Mouse (Mus musculus): ENCODE measurements at regions not wholly inside any gene's neighbourhood (a gene's known extent, or its start where the extent isn't known, plus 50 kb on each side); places are given as distances from the start of the nearest gene placed in this dataset.

DNA sequence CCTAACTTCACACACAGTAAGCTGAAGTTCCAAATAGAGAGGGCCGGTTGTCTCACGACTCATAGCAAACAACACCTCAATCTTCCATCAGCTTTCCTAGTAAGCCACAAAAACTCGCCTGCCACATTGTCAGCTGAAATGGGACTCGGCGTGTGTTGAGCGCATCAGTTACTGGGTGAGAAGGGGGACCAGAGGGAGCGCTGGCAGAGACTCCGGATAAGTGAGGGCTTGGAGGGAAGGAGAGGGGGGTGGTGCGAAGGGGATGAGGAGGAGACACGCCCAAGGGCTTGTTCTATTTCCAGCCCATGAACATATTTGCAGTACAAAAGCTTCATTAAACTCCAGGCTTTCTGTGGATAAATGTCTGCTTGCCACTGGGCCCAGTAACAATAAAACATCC lies 186.7 kb downstream of the Rplp1 start:
- no peak overlapping the region for H3K4me3 ChIP-seq (replicated peaks; ENCODE audit: low read length)
- H3K27me3 ChIP-seq (ENCODE audit: control insufficient read depth, insufficient read depth, low read length): 0 out of 2 replicates have a peak, but pooled peaks cover 1% of the 10 kb centered on the region
- H3K9me3 ChIP-seq (ENCODE audit: control insufficient read depth, low read length): no peaks in the 10 kb centered on the region
- H3K9ac ChIP-seq: no peak overlapping the region
- DNase-seq (ENCODE audit: low spot score): no peak
- no peaks in the 10 kb centered on the region for H3K4me1 ChIP-seq (replicated peaks; ENCODE audit: control insufficient read depth, insufficient read depth, low read length)
- no peaks in the 10 kb centered on the region for H3K36me3 ChIP-seq (replicated peaks; ENCODE audit: control insufficient read depth, insufficient read depth)
- WGBS: 72% methylated on average over 10 of the region's 10 CpGs
- H3K27ac ChIP-seq: no peak overlapping the region
- ATAC-seq (ENCODE audit: low FRiP score): no peak
- H3K4me2 ChIP-seq (replicated peaks): no peak overlapping the region

DNA sequence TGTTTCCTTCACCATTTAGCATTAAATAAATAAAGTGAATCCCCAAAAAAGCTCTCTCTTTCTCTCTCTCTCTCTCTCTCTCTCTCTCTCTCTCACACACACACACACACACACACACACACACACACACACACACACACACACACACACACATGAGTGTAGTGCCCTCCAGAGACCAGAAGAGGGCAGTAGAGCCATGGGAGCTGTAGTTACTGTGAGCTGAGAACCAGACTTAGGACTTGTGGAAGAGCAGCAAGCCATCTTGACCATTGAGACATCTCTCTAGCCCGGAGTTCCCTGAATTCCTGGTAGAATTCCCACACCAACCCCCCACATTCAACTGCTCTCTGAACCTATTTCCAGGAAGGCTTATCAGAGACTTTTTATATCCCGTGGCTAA lies 190.3 kb downstream of the Rplp1 start:
- ATAC-seq (ENCODE audit: low FRiP score): no peak
- H3K27me3 ChIP-seq (ENCODE audit: control insufficient read depth, insufficient read depth, low read length): 0 out of 2 replicates have a peak, but pooled peaks cover 3% of the 10 kb centered on the region
- no peak for DNase-seq (ENCODE audit: low spot score)
- no peaks in the 10 kb centered on the region for H3K36me3 ChIP-seq (replicated peaks; ENCODE audit: control insufficient read depth, insufficient read depth)
- H3K4me3 ChIP-seq (replicated peaks; ENCODE audit: low read length): no peak overlapping the region
- H3K4me2 ChIP-seq (replicated peaks): no peak overlapping the region
- WGBS: 95% methylated on average over 2 of the region's 2 CpGs
- no peak overlapping the region for H3K9ac ChIP-seq
- H3K4me1 ChIP-seq (replicated peaks; ENCODE audit: control insufficient read depth, insufficient read depth, low read length): peaks cover 15% of the 10 kb centered on the region
- H3K9me3 ChIP-seq (ENCODE audit: control insufficient read depth, low read length): no peaks in the 10 kb centered on the region
- H3K27ac ChIP-seq: no peak overlapping the region

DNA sequence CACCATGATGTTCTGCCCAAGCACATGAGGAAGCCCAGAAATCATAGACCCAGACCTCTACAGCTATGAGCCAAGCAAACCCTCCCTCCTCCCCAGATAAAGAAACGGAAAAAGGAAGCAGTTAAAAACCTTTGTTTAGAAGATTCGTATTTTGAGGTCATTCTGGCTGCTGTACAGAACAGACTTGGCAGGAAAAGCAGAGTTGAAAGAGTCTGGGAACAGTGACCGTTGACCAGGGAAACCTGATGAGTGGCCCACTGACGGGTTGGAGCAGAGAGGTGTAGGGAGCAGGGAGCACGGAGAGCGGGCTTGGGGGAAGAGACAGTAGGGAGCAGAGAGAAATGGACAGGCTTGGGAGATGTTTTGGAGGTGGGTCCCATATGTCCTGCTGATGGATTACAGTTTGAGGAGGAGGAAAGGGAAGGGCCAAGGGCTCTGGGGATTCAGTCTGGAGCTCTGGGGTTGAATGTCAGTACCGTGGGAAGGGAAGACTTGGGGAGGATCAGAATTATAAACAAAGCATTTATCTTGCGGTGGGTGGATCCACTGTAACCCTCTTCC lies 191.2 kb downstream of the Rplp1 start:
- no peak overlapping the region for H3K4me3 ChIP-seq (replicated peaks; ENCODE audit: low read length)
- no peak overlapping the region for H3K27ac ChIP-seq
- 74% methylated on average over 8 of the region's 8 CpGs for WGBS
- DNase-seq (ENCODE audit: low spot score): no peak
- 0 out of 2 replicates have a peak, but pooled peaks cover 3% of the 10 kb centered on the region for H3K27me3 ChIP-seq (ENCODE audit: control insufficient read depth, insufficient read depth, low read length)
- no peak overlapping the region for H3K4me2 ChIP-seq (replicated peaks)
- H3K36me3 ChIP-seq (replicated peaks; ENCODE audit: control insufficient read depth, insufficient read depth): no peaks in the 10 kb centered on the region
- no peak overlapping the region for H3K9ac ChIP-seq
- no peak for ATAC-seq (ENCODE audit: low FRiP score)
- H3K4me1 ChIP-seq (replicated peaks; ENCODE audit: control insufficient read depth, insufficient read depth, low read length): peaks cover 15% of the 10 kb centered on the region
- H3K9me3 ChIP-seq (ENCODE audit: control insufficient read depth, low read length): no peaks in the 10 kb centered on the region

DNA sequence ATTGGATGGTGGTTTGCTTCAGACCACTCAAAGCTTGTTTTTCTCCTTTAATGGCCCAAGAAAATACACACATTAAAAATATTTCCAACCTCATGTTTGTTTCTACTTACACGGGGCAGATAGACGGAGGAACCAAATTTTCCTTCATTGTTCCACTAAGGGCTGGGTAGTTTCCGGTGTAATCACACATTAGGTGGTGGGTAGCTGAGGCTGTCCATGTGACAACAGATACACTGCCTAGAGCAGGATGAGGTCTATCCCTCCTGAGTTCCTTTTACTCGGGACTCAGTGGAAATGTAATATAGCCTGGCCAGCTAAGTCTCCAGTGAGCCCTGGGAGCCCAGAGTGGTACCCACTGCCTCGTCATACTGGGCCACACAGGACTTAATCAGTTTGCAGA lies 192.5 kb downstream of the Rplp1 start:
- no peaks in the 10 kb centered on the region for H3K9me3 ChIP-seq (ENCODE audit: control insufficient read depth, low read length)
- WGBS: 88% methylated on average over 5 of the region's 5 CpGs
- no peak overlapping the region for H3K4me2 ChIP-seq (replicated peaks)

DNA sequence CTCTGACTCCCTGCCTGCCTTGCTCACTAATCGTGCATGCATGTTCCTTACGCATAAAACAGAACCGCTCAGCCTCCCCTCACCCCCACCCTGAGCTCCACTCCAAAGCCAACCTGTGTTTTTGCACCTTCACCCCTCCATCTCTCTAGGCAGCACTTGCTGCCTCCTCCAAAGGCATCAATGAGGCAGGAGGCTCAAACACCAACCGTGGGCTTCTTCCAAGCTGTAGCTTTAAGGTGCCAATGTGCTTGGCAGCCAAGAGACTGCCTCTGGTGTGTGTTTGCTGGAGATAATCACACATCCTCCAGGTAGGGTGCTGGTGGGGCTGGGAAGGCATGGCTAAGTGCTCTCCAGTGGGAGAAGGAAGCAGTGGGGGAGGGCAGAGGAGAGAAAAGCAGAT lies 193.3 kb downstream of the Rplp1 start:
- Histone ChIP-seq H3K9ac (no peak overlapping the region), H3K36me3 (replicated peaks; ENCODE audit: control insufficient read depth, insufficient read depth) (no peaks in the 10 kb centered on the region), H3K4me2 (replicated peaks) (0 out of 2 replicates have a peak overlapping the region, but pooled peaks have one; percentile 7), H3K4me1 (replicated peaks; ENCODE audit: control insufficient read depth, insufficient read depth, low read length) (peaks cover 23% of the 10 kb centered on the region), H3K9me3 (ENCODE audit: control insufficient read depth, low read length) (no peaks in the 10 kb centered on the region), H3K27me3 (ENCODE audit: control insufficient read depth, insufficient read depth, low read length) (0 out of 2 replicates have a peak, but pooled peaks cover 3% of the 10 kb centered on the region), H3K4me3 (replicated peaks; ENCODE audit: low read length) (no peak overlapping the region), H3K27ac (no peak overlapping the region)
- DNase-seq (ENCODE audit: low spot score): no peak
- no peak for ATAC-seq (ENCODE audit: low FRiP score)
- WGBS: 34% methylated on average over 4 of the region's 4 CpGs

More for the DNA sequence above, 192.5 kb downstream of the Rplp1 start:
- no peak overlapping the region for H3K27ac ChIP-seq
- ATAC-seq (ENCODE audit: low FRiP score): no peak
- no peaks in the 10 kb centered on the region for H3K36me3 ChIP-seq (replicated peaks; ENCODE audit: control insufficient read depth, insufficient read depth)
- peaks cover 22% of the 10 kb centered on the region for H3K4me1 ChIP-seq (replicated peaks; ENCODE audit: control insufficient read depth, insufficient read depth, low read length)
- H3K9ac ChIP-seq: no peak overlapping the region
- DNase-seq (ENCODE audit: low spot score): no peak
- no peak overlapping the region for H3K4me3 ChIP-seq (replicated peaks; ENCODE audit: low read length)
- 0 out of 2 replicates have a peak, but pooled peaks cover 3% of the 10 kb centered on the region for H3K27me3 ChIP-seq (ENCODE audit: control insufficient read depth, insufficient read depth, low read length)

DNA sequence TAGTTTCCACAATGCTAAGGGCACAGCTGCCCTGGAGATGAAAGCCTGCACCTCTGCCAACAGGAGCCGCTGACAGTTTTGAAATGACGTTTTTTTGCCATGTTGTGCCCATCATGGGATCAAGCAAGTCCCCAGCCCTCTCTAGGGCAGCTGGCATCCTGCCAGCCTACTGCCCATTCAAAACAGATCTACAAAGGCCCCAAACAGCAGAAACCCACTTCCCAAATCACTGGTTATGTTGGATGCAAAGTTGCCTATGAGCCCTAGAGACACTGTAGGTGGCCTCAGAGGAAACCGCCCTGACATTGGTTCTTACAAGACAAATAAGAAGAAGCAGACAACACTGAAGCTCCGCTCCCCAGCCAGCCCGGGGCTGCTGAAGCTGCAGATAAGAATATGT lies 194.1 kb downstream of the Rplp1 start:
- H3K27me3 ChIP-seq (ENCODE audit: control insufficient read depth, insufficient read depth, low read length): 0 out of 2 replicates have a peak, but pooled peaks cover 3% of the 10 kb centered on the region
- no peak overlapping the region for H3K4me3 ChIP-seq (replicated peaks; ENCODE audit: low read length)
- H3K4me2 ChIP-seq (replicated peaks): no peak overlapping the region
- no peak for ATAC-seq (ENCODE audit: low FRiP score)
- H3K36me3 ChIP-seq (replicated peaks; ENCODE audit: control insufficient read depth, insufficient read depth): no peaks in the 10 kb centered on the region
- H3K9me3 ChIP-seq (ENCODE audit: control insufficient read depth, low read length): no peaks in the 10 kb centered on the region
- no peak overlapping the region for H3K9ac ChIP-seq
- WGBS: 43% methylated on average over 5 of the region's 5 CpGs
- DNase-seq (ENCODE audit: low spot score): no peak
- peaks cover 23% of the 10 kb centered on the region for H3K4me1 ChIP-seq (replicated peaks; ENCODE audit: control insufficient read depth, insufficient read depth, low read length)
- H3K27ac ChIP-seq: no peak overlapping the region

DNA sequence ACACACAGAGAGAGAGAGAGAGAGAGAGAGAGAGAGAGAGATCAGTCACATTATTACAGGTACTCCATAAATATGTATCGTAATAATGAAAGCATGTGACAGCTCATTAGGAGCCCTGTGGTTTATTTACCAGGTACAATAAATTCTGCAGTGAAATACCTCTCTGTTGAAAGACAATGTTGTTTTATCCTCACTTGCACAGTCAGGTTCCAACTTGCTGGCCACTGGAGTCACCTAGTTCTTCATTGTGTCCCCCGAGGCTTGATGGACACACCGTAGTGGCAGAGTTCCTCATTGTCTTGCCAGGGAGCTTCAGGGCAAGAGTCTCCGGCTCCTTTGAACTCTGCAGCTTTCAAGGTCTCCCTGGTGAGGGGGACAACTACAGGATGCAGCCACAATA lies 197.6 kb downstream of the Rplp1 start:
- H3K4me1 ChIP-seq (replicated peaks; ENCODE audit: control insufficient read depth, insufficient read depth, low read length): peaks cover 38% of the 10 kb centered on the region
- H3K36me3 ChIP-seq (replicated peaks; ENCODE audit: control insufficient read depth, insufficient read depth): no peaks in the 10 kb centered on the region
- WGBS: 55% methylated on average over 4 of the region's 4 CpGs
- H3K4me2 ChIP-seq (replicated peaks): no peak overlapping the region
- no peak overlapping the region for H3K4me3 ChIP-seq (replicated peaks; ENCODE audit: low read length)
- H3K9me3 ChIP-seq (ENCODE audit: control insufficient read depth, low read length): no peaks in the 10 kb centered on the region
- no peaks in the 10 kb centered on the region for H3K27me3 ChIP-seq (ENCODE audit: control insufficient read depth, insufficient read depth, low read length)
- no peak overlapping the region for H3K27ac ChIP-seq
- no peak overlapping the region for H3K9ac ChIP-seq
- DNase-seq (ENCODE audit: low spot score): no peak
- ATAC-seq (ENCODE audit: low FRiP score): no peak

DNA sequence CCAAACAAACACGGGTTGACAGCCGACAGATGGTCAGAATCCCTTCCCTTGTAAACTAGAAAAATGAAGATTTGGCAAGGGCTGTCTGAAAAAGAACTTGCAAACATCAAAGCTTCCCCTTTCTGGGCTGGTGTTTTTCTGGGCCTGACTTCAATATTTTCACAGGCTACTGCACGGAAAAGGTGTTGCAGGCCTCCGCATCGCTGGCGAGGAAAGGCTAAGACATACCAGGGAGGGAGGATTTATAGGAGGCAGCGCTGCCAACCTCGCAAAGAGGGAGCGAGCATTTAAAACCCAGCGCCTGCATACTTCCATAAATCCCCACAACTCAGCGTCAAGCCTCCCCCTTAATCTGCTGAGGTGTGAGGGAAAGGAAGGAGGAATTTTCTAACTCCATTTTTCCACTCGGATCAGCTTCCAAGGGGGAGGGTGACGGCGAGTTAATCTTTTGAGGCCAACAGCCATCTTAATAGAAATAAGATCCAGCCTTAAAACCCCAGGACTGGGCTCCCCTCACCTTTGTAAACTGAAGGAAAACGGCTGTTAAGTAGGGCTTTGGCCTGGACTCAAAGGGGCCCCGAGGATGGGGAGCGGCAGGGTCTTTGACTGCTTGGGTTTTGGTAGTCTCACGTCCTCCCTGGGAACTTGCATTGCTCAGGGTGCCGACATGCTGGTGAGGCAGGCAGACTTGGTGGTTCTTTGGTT lies 199.9 kb downstream of the Rplp1 start:
- WGBS: 44% methylated on average over 19 of the region's 19 CpGs
- H3K36me3 ChIP-seq (replicated peaks; ENCODE audit: control insufficient read depth, insufficient read depth): no peaks in the 10 kb centered on the region
- ATAC-seq (ENCODE audit: low FRiP score): no peak
- H3K4me1 ChIP-seq (replicated peaks; ENCODE audit: control insufficient read depth, insufficient read depth, low read length): peaks cover 29% of the 10 kb centered on the region
- no peaks in the 10 kb centered on the region for H3K9me3 ChIP-seq (ENCODE audit: control insufficient read depth, low read length)
- no peak overlapping the region for H3K4me3 ChIP-seq (replicated peaks; ENCODE audit: low read length)
- no peak for DNase-seq (ENCODE audit: low spot score)
- H3K27ac ChIP-seq: no peak overlapping the region
- H3K9ac ChIP-seq: 0 out of 2 replicates have a peak overlapping the region, but pooled peaks have one; percentile 17
- no peaks in the 10 kb centered on the region for H3K27me3 ChIP-seq (ENCODE audit: control insufficient read depth, insufficient read depth, low read length)
- H3K4me2 ChIP-seq (replicated peaks): no peak overlapping the region

DNA sequence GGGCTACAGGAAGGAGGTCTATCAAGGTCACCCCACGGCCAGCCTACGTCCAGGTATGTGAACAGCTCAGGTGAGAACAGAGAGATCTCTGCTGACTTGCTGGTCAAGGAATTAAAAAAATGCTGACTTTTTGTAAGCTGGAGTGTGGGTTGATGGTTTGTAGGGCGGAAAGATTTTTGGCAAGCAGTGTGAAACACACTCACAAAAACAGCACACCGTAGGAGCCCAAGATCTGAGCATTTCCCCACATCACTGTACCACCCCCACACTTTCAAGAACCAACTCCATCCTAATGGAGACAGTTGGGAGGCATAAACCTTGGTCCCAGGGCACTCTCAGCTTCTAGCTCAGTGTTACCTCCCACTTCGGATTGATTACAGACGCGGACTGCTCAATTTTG lies 200.5 kb downstream of the Rplp1 start:
- Histone ChIP-seq H3K4me2 (replicated peaks) (no peak overlapping the region), H3K27ac (no peak overlapping the region), H3K4me3 (replicated peaks; ENCODE audit: low read length) (no peak overlapping the region), H3K27me3 (ENCODE audit: control insufficient read depth, insufficient read depth, low read length) (no peaks in the 10 kb centered on the region), H3K36me3 (replicated peaks; ENCODE audit: control insufficient read depth, insufficient read depth) (no peaks in the 10 kb centered on the region), H3K4me1 (replicated peaks; ENCODE audit: control insufficient read depth, insufficient read depth, low read length) (peaks cover 29% of the 10 kb centered on the region), H3K9me3 (ENCODE audit: control insufficient read depth, low read length) (no peaks in the 10 kb centered on the region), H3K9ac (no peak overlapping the region)
- DNase-seq (ENCODE audit: low spot score) (no peak), ATAC-seq (ENCODE audit: low FRiP score) (no peak)
- 75% methylated on average over 7 of the region's 7 CpGs for WGBS

Data from hindbrain, embryonic 14.5 days (tissue).